Mouse (Mus musculus) hindbrain, postnatal 0 days (tissue): ENCODE results near the gene Exoc3l4. TPM values are rescaled to one million over a fixed set of nuclear protein-coding genes. Genes with fewer than 3 reads are reported as not detected.

Experiments used
- ATAC-seq: fragments of 200-750 bp; cut with Nextera tagmentation; 2 replicates; pipeline ENCODE4 v1.8.0; 2017; ENCODE audit warnings: mild to moderate bottlenecking, moderate TSS enrichment, moderate library complexity
- DNase-seq: peaks from one replicate; pipeline ENCODE4 v3.0.0-alpha.2; 2015; ENCODE audit warnings: low spot score
- H3K27ac ChIP-seq: fragments of 300-500 bp; sonication (generic); 2 replicates; pipeline ENCODE4 v1.5.1; 2014; ENCODE audit warnings: mild to moderate bottlenecking
- H3K27me3 ChIP-seq: fragments of 300-500 bp; sonication (generic); 2 replicates; pipeline ENCODE4 v1.6.1; 2014; ENCODE audit warnings: low read length, mixed read lengths; ENCODE audit not compliant: insufficient read depth
- H3K36me3 ChIP-seq: fragments of 300-500 bp; sonication (generic); 2 replicates; pipeline ENCODE4 v1.6.1; 2014; ENCODE audit warnings: low read length, mixed read lengths; ENCODE audit not compliant: insufficient read depth
- H3K4me1 ChIP-seq: fragments of 300-500 bp; sonication (generic); 2 replicates; pipeline ENCODE4 v1.6.1; 2014; ENCODE audit warnings: antibody characterized with exemption, low read length, mixed read lengths; ENCODE audit not compliant: insufficient read depth
- H3K4me2 ChIP-seq: fragments of 300-500 bp; sonication (generic); 2 replicates; pipeline ENCODE4 v1.6.1; 2014; ENCODE audit warnings: low read depth, mild to moderate bottlenecking, low read length, moderate library complexity, mixed read lengths
- H3K4me3 ChIP-seq: fragments of 300-500 bp; sonication (generic); 2 replicates; pipeline ENCODE4 v1.5.1; 2014; ENCODE audit warnings: low read length
- H3K9ac ChIP-seq: fragments of 300-500 bp; sonication (generic); replicated peaks from 2 replicates; pipeline ENCODE4 v1.6.1; 2014; ENCODE audit warnings: mild to moderate bottlenecking, low read length, moderate library complexity, mixed read lengths
- H3K9me3 ChIP-seq: fragments of 300-500 bp; sonication (generic); 2 replicates; pipeline ENCODE4 v1.6.1; 2016; ENCODE audit warnings: low read length, mixed read lengths
- CTCF ChIP-seq: IDR thresholded peaks from 2 replicates; pipeline ENCODE4 v1.5.1; 2016; ENCODE audit warnings: antibody characterized with exemption, control low read depth, low read depth
- WGBS: fragments of 180-500 bp; shearing (Covaris S2); extraction: QIAGEN DNeasy Blood & Tissue Kit; methylation state at CpG from one replicate; pipeline ENCODE4 v1.1.7; 2014; 5-methylcytosine and 5-hydroxymethylcytosine counted together
- polyA plus RNA-seq: library from polyadenylated mRNA; unstranded; fragments of >200 nt; fragmentation: Nextera tagmentation; extraction: Ambion mirVana; gene quantifications from 2 replicates; pipeline ENCODE4 v1.2.1, GENCODE M21; 2015
- total RNA-seq: library from RNA; depleted of rRNA; stranded (reverse); fragments of >200 nt; gene quantifications from 2 replicates; pipeline ENCODE4 v1.2.3, GENCODE M21; 2014; rRNA removed

Exoc3l4 gene
- total RNA-seq: 0.99 and 2.9 TPM in 2 replicates
- 1.7 and 2.3 TPM in 2 replicates for polyA plus RNA-seq

GRCm38 (mm10) chr12:111416921-111417779 is at the start of gene Exoc3l4:
Gene Exoc3l4 (plus strand): TSS chr12:111417017.
- 8% methylated on average over 17 of the region's 17 CpGs for WGBS
- no peak within 1 kb of the TSS; the same call in 1 of the 2 replicates for H3K9ac ChIP-seq
- H3K4me3 ChIP-seq: peak within 1 kb of the TSS; percentile 18
- H3K27me3 ChIP-seq: peaks cover under 1% of the 10 kb centered on the region; the same call in 1 of the 2 replicates
- DNase-seq (no peak), ATAC-seq (no peak)
- H3K9me3 ChIP-seq: no peaks in the 10 kb centered on the region
- no peaks in the 10 kb centered on the region for H3K36me3 ChIP-seq
- H3K4me1 ChIP-seq: no peaks in the 10 kb centered on the region
- peak within 1 kb of the TSS; percentile 49 for H3K4me2 ChIP-seq
- no peak for TF ChIP-seq CTCF
- no peak within 1 kb of the TSS for H3K27ac ChIP-seq

- no peak overlapping the region for H3K27ac ChIP-seq
- H3K27me3 ChIP-seq: no peaks in the 10 kb centered on the region
- WGBS: 81% methylated on average over 7 of the region's 7 CpGs
- H3K36me3 ChIP-seq: no peaks in the 10 kb centered on the region
- no peaks in the 10 kb centered on the region; the same call in 1 of the 2 replicates for H3K4me1 ChIP-seq
- no peak overlapping the region for H3K4me3 ChIP-seq
- DNase-seq (no peak), ATAC-seq (no peak)
- no peak overlapping the region for H3K4me2 ChIP-seq
- no peak for TF ChIP-seq CTCF
- no peak overlapping the region for H3K9ac ChIP-seq
- H3K9me3 ChIP-seq: no peaks in the 10 kb centered on the region
These were observed 49.8 kb upstream of the Exoc3l4 start for GRCm38 (mm10) chr12:111367065-111367464.

GRCm38 (mm10) chr12:111370249-111370648 is 46.6 kb upstream of the Exoc3l4 start:
- Histone ChIP-seq H3K9me3 (no peaks in the 10 kb centered on the region), H3K27me3 (no peaks in the 10 kb centered on the region), H3K27ac (no peak overlapping the region), H3K4me2 (no peak overlapping the region), H3K4me3 (no peak overlapping the region), H3K4me1 (no peaks in the 10 kb centered on the region), H3K9ac (no peak overlapping the region), H3K36me3 (no peaks in the 10 kb centered on the region)
- 51% methylated on average over 4 of the region's 4 CpGs for WGBS
- DNase-seq (no peak), ATAC-seq (peak; percentile 45; the same call in 1 of the 2 replicates)
- TF ChIP-seq CTCF: peak; percentile 28

- no peak for DNase-seq
- Histone ChIP-seq H3K4me2 (no peak overlapping the region), H3K4me3 (no peak overlapping the region), H3K9ac (no peak overlapping the region), H3K9me3 (no peaks in the 10 kb centered on the region), H3K27me3 (no peaks in the 10 kb centered on the region), H3K36me3 (no peaks in the 10 kb centered on the region), H3K4me1 (peaks cover 5% of the 10 kb centered on the region), H3K27ac (no peak overlapping the region)
- no peak for ATAC-seq
- 83% methylated on average over 7 of the region's 7 CpGs for WGBS
- TF ChIP-seq CTCF: no peak
These were observed 44.9 kb upstream of the Exoc3l4 start for GRCm38 (mm10) chr12:111371905-111372304.

- Histone ChIP-seq H3K27ac (no peak overlapping the region), H3K27me3 (no peaks in the 10 kb centered on the region), H3K4me3 (no peak overlapping the region), H3K36me3 (no peaks in the 10 kb centered on the region), H3K9ac (no peak overlapping the region), H3K9me3 (no peaks in the 10 kb centered on the region), H3K4me2 (no peak overlapping the region), H3K4me1 (peaks cover 5% of the 10 kb centered on the region)
- 77% methylated on average over 6 of the region's 6 CpGs for WGBS
- TF ChIP-seq CTCF: no peak
- ATAC-seq (no peak), DNase-seq (no peak)
These were observed 43.4 kb upstream of the Exoc3l4 start for GRCm38 (mm10) chr12:111373411-111373810.

- no peak overlapping the region for H3K4me3 ChIP-seq
- no peaks in the 10 kb centered on the region for H3K27me3 ChIP-seq
- no peak overlapping the region for H3K27ac ChIP-seq
- DNase-seq: no peak
- H3K9me3 ChIP-seq: no peaks in the 10 kb centered on the region
- no peak for ATAC-seq
- H3K4me1 ChIP-seq: peaks cover 5% of the 10 kb centered on the region
- H3K36me3 ChIP-seq: no peaks in the 10 kb centered on the region
- H3K9ac ChIP-seq: no peak overlapping the region
- TF ChIP-seq CTCF: no peak
- WGBS: 78% methylated on average over 10 of the region's 10 CpGs
- peak overlapping the region; percentile 65 for H3K4me2 ChIP-seq
These were observed 42.1 kb upstream of the Exoc3l4 start for GRCm38 (mm10) chr12:111374727-111375126.

- DNase-seq (no peak), ATAC-seq (no peak)
- H3K27ac ChIP-seq: peak overlapping the region; percentile 89; the same call in 1 of the 2 replicates
- H3K9me3 ChIP-seq: no peaks in the 10 kb centered on the region
- H3K36me3 ChIP-seq: no peaks in the 10 kb centered on the region
- peak overlapping the region; percentile 89 for H3K4me3 ChIP-seq
- TF ChIP-seq CTCF: no peak
- peak overlapping the region; percentile 84 for H3K9ac ChIP-seq
- peak overlapping the region; percentile 65 for H3K4me2 ChIP-seq
- 62% methylated on average over 12 of the region's 12 CpGs for WGBS
- no peaks in the 10 kb centered on the region for H3K27me3 ChIP-seq
- H3K4me1 ChIP-seq: peaks cover 5% of the 10 kb centered on the region
These were observed 41.3 kb upstream of the Exoc3l4 start for GRCm38 (mm10) chr12:111375559-111375958.
